Mouse (Mus musculus) stomach, postnatal 0 days (tissue): ENCODE data around the gene Tcte3. TPM values are rescaled to one million over a fixed set of nuclear protein-coding genes. Genes with fewer than 3 reads are reported as not detected.
"Not testable (repeated sequence)": the region's sequence is repeated elsewhere in the genome, so short reads cannot be mapped to it uniquely, and the experiment has no call there.

Experiments
- ATAC-seq: fragments of 200-750 bp; cut with Nextera tagmentation; 2 replicates; pipeline ENCODE4 v1.8.0; 2017; ENCODE audit not compliant: low FRiP score, low TSS enrichment
- DNase-seq: peaks from one replicate; pipeline ENCODE4 v3.0.0-alpha.2; 2016; ENCODE audit warnings: low spot score
- H3K27ac ChIP-seq: fragments of 300-500 bp; sonication (generic); replicated peaks from 2 replicates; pipeline ENCODE4 v1.5.1; 2014; ENCODE audit warnings: mild to moderate bottlenecking, control low read depth
- H3K27me3 ChIP-seq: fragments of 300-500 bp; sonication (generic); 2 replicates; pipeline ENCODE4 v1.6.1; 2014; ENCODE audit warnings: low read length; ENCODE audit not compliant: control insufficient read depth, insufficient read depth
- H3K36me3 ChIP-seq: fragments of 300-500 bp; sonication (generic); 2 replicates; pipeline ENCODE4 v1.6.1; 2014; ENCODE audit warnings: low read length, mixed read lengths; ENCODE audit not compliant: control insufficient read depth, insufficient read depth
- H3K4me1 ChIP-seq: fragments of 300-500 bp; sonication (generic); replicated peaks from 2 replicates; pipeline ENCODE4 v1.6.1; 2014; ENCODE audit warnings: antibody characterized with exemption; ENCODE audit not compliant: control insufficient read depth, insufficient read depth
- H3K4me2 ChIP-seq: fragments of 300-500 bp; sonication (generic); replicated peaks from 2 replicates; pipeline ENCODE4 v1.6.1; 2014; ENCODE audit warnings: low read depth, mild to moderate bottlenecking, control low read depth, moderate library complexity
- H3K4me3 ChIP-seq: fragments of 300-500 bp; sonication (generic); 2 replicates; pipeline ENCODE4 v1.5.1; 2014; ENCODE audit warnings: low read depth, low read length, control low read depth
- H3K9ac ChIP-seq: fragments of 300-500 bp; sonication (generic); 2 replicates; pipeline ENCODE4 v1.6.1; 2014; ENCODE audit warnings: mild to moderate bottlenecking, low read length, control low read depth, mixed read lengths
- H3K9me3 ChIP-seq: fragments of 300-500 bp; sonication (generic); 2 replicates; pipeline ENCODE4 v1.6.1; 2016; ENCODE audit warnings: low read length; ENCODE audit not compliant: control insufficient read depth
- WGBS: fragments of 180-500 bp; shearing (Covaris S2); extraction: QIAGEN DNeasy Blood & Tissue Kit; methylation state at CpG from one replicate; pipeline ENCODE4 v1.1.7; 2014; 5-methylcytosine and 5-hydroxymethylcytosine counted together
- polyA plus RNA-seq: library from polyadenylated mRNA; unstranded; fragments of >200 nt; fragmentation: Nextera tagmentation; extraction: Ambion mirVana; gene quantifications from 2 replicates; pipeline ENCODE4 v1.2.1, GENCODE M21; 2015

Gene Tcte3
- polyA plus RNA-seq, 1 experiment from 2014 or later: 0.79 TPM

DNA sequence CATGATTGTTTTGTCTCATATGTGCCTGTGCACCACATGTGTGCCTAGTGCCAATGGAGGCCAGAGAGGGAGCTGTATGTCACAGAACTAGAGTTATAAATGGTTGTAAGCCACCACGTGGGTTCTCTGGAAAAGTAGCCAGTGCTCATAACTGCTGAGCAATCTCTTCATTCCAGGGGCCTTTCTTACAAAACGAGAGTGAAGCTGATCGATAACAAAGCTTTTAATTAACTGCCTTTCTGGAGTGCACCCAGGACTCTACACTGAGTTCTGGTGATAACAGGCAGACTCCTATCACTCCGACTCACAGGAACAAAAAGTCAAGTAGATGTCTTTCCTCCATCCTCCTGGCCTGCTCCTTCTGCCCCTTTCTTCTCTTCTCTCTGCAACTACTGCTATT is 41.2 kb downstream of the Tcte3 start:
- WGBS: no CpG with 5 or more reads among the region's 4 CpGs
- H3K27ac ChIP-seq, DNase-seq, H3K9ac ChIP-seq, H3K4me2 ChIP-seq, H3K27me3 ChIP-seq, H3K9me3 ChIP-seq, ATAC-seq, H3K4me1 ChIP-seq, H3K36me3 ChIP-seq, H3K4me3 ChIP-seq: not testable (repeated sequence)

DNA sequence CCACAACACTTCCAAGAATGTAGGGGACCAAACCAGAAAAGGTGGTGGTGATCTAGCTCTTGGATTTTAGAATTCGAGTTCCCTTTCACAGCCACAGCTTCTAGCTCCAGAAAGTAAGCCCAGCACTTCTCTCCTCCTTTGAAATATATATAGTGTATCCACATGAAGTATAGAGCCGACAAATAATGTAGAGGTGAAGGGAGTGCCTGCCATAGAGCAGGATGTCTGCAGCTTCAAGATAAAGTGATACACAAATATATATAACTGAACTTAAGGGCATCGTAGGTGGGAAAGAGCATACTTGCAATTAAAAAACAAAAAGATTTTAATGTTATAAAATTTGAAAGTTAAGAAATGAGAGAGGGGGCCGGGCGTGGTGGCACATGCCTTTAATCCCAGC is 47.1 kb downstream of the Tcte3 start:
- no CpG with 5 or more reads among the region's 5 CpGs for WGBS
- H3K9me3 ChIP-seq, H3K4me3 ChIP-seq, H3K9ac ChIP-seq, H3K36me3 ChIP-seq, H3K4me1 ChIP-seq, H3K4me2 ChIP-seq, H3K27ac ChIP-seq, DNase-seq, H3K27me3 ChIP-seq, ATAC-seq: not testable (repeated sequence)

DNA sequence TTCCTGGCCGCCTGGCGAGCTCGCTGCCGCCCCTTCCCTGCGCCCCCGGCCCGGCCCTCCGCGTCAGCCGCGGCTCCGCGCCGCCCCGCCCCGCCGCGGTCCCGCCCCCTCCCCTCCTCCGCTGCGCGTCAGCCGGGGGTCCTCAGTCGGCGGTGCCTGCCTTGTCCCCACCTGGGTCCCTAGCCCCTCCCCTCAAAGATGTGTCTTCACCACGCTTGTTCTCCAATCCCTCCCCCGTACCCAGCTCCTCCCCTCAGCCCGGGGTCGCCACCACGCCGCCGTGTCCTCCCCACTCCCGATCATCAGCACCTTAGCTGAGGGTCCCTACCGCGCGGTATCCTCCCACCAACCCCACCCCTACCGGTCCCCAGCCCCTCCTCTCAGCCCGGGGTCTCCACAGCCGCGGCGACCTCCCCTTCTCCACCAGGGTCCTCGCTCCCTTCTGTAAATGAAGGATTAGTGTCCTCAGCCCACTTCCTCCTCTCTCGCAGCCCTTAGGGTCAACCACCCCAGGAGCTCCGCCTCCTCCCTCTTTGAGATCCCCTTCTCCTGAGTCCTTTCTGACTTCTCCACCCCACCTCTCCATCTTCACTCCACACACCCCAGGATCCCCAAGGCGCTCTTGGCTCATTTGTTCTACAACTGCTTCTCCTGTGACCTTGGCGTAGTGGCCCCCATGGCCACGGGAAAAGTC is 48.0 kb downstream of the Tcte3 start:
- not testable (repeated sequence) for H3K4me1 ChIP-seq, H3K27ac ChIP-seq, H3K36me3 ChIP-seq, DNase-seq, H3K9me3 ChIP-seq, H3K9ac ChIP-seq, H3K4me3 ChIP-seq, H3K4me2 ChIP-seq, H3K27me3 ChIP-seq
- ATAC-seq: peak; percentile 70
- no CpG with 5 or more reads among the region's 47 CpGs for WGBS

DNA sequence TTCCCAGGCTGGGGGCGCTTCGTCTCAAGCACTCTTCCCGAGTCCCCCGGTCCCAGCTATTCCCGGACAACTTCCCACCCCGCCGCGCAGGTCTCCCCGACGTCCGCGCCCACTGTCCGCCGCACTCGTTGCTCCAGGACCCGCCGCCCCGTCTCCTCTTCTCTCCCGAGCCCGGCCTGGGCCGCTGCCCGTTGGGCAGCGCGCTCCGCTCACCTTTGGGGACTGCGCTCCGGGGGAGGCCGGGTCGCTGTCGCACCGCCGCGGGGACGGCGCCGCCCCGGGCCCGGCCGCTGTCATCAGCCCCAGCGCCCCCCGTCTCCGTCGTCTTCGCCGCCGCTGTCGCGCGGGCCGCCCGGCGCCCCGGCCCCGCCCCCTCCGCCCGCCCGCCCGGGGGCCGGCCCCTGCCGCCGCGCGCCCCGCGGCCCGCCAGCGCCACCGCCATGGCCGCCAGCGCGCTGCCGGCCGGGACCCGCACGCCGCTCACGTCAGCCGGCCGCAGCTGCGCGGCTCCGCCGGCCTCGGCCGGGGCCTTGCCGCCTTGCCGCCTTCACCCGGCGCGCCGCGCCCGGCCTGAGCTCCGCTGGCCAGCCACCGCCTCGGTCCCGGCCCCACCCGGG is 48.7 kb downstream of the Tcte3 start:
- H3K9me3 ChIP-seq, H3K4me1 ChIP-seq, H3K4me3 ChIP-seq, H3K9ac ChIP-seq, H3K27me3 ChIP-seq, H3K36me3 ChIP-seq, DNase-seq, H3K4me2 ChIP-seq, H3K27ac ChIP-seq: not testable (repeated sequence)
- WGBS: no CpG with 5 or more reads among the region's 98 CpGs
- ATAC-seq: peak; percentile 84

DNA sequence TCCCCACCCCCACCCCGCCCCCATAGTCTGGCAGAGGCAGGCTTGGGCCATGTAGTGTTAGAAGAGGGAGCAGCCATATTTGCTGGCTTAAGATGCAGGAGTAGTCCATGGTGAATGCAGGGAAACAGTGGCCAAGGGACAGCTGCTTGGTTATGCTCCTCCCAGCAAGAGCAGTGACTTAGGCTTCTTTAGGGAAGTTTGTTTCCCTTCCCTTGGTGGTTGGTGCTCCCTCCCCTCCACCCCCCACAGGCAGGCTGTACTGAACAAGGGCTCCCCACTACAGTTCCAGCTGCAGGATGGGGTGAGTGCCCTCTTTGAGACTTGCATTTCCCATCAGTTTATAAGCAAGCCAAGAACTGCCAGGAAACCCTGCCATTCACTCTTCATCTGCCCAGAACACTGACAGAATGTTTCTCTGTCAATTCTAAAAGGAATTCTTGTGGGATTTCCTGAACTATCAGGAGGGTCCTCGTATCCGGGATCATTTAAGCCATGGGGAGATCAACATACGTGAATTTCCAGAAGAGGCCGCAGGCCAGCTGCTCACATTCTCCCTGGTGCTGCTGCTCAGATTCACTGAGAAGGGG is 51.1 kb downstream of the Tcte3 start:
- H3K9me3 ChIP-seq, H3K4me1 ChIP-seq, H3K9ac ChIP-seq, H3K4me3 ChIP-seq, DNase-seq, H3K27ac ChIP-seq, H3K27me3 ChIP-seq, ATAC-seq, H3K36me3 ChIP-seq, H3K4me2 ChIP-seq: not testable (repeated sequence)
- WGBS: 79% methylated on average over 4 of the region's 5 CpGs

DNA sequence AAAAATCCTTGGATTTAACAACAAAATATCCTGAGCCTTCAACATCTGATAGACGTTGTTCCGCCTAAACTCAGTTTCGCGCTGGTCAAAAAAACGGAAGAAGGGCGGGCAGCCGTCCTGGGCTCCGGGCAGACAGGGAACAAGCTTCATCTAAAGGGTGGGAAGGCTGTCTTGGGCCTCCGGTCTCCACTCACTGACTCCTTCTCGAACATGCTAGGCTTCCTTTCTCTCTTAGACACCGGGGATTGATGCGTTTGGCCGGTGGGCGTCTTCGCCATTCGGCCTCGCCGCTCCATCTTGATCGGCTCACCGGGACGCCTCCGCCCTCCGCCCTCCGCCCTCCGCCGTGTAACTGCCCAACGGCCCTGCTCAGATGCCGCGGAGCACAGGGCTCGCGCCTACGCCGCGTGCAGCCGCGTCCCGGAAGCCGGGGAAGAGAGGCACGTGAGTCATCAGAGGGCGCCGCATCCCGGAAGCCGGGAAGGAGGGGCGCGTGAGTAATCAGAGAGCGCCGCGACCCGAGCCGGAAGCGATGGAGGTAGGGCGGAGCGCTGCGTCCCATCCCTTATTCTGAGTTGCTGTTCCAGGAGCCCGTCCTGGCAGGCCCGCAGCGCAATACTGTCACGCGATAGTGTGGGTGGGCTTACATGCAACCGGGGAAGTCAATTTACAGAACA is 62.8 kb downstream of the Tcte3 start, which contains the start of the genes 9030025P20Rik and Gm3417:
TSS of gene 9030025P20Rik (plus strand) at position 107 of the 677 bp plus-strand sequence.
TSS of gene Gm3417 (minus strand) at position 429 of the 677 bp plus-strand sequence.
- H3K4me2 ChIP-seq, H3K27me3 ChIP-seq, H3K36me3 ChIP-seq, H3K4me1 ChIP-seq, H3K27ac ChIP-seq, H3K9me3 ChIP-seq, H3K4me3 ChIP-seq, H3K9ac ChIP-seq, DNase-seq: not testable (repeated sequence)
- no CpG with 5 or more reads among the region's 60 CpGs for WGBS
- ATAC-seq: peak; percentile 99

DNA sequence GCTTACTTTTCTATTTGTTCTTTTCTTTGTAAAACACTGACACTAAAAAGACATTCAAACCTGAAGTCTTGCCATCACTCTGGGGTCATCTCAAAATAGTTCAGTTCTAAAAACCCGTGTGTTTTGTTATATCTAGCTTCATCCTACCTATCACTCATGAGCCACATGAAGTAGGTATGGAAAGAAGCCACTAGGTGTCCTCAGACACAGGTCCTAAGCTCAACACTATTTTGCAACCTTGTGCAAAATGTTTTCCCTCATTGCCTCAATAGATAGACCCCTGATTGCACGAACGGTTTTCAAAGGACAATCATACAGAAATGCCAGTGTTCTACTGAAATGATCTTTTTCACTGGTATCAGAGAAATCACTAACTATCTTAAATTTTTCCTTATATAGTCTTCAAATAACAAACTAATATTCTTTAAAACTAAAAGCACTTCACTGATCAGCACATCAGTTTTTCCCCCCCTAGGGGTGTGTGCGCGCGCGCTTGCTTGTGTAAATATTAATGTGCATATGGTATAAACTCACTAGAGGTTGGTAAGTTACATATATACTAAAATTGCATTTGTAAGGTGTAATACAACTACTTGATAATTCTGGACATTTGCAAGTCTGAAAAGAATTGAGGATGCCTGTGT is 63.4 kb downstream of the Tcte3 start:
- not testable (repeated sequence) for H3K27ac ChIP-seq, H3K4me3 ChIP-seq, H3K4me2 ChIP-seq, H3K27me3 ChIP-seq, H3K36me3 ChIP-seq, H3K4me1 ChIP-seq, H3K9ac ChIP-seq, DNase-seq, H3K9me3 ChIP-seq
- WGBS: 1% methylated on average over 4 of the region's 7 CpGs
- 0 out of 2 replicates have a peak, but pooled peaks have one; percentile 28 for ATAC-seq
